Mouse (Mus musculus) ovary, postnatal 14 days (tissue): ENCODE data around the gene Unc93a2.
"Not testable (repeated sequence)": the region's sequence is repeated elsewhere in the genome, so short reads cannot be mapped to it uniquely, and the experiment has no call there.

Experiments
- DNase-seq: peaks from one replicate; pipeline ENCODE4 v3.0.0; 2022; ENCODE audit warnings: low spot score

The Unc93a2 gene

DNA sequence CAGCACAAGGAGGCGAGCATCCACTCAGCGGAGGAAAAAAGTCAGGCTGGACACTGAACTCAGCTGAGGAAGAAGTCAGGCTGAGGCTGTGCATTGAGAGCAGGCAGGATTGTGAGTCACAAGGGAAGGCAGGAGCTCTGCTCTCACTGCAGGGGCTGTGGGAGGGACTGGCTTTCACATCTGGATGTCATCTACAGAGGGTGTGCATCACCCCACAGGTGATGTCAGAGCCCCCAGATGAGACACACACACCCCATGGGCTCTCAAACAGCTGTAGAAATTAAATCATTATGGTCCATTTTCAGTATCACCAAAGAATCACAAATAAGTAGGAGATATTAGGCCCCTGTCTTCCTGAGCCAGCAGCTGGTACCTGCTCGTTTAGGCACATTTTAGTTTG lies at the start of gene Unc93a2:
TSS of gene Unc93a2 (minus strand) at position 101 of the 400 bp plus-strand sequence.
- not testable (repeated sequence) for DNase-seq

- not testable (repeated sequence) for DNase-seq
Observed at GRCm38 (mm10) chr17:7434121-7434520, 48.9 kb upstream of the Unc93a2 start.

GRCm38 (mm10) chr17:7430210-7430631 lies 45.0 kb upstream of the Unc93a2 start:
- DNase-seq: not testable (repeated sequence)

DNA sequence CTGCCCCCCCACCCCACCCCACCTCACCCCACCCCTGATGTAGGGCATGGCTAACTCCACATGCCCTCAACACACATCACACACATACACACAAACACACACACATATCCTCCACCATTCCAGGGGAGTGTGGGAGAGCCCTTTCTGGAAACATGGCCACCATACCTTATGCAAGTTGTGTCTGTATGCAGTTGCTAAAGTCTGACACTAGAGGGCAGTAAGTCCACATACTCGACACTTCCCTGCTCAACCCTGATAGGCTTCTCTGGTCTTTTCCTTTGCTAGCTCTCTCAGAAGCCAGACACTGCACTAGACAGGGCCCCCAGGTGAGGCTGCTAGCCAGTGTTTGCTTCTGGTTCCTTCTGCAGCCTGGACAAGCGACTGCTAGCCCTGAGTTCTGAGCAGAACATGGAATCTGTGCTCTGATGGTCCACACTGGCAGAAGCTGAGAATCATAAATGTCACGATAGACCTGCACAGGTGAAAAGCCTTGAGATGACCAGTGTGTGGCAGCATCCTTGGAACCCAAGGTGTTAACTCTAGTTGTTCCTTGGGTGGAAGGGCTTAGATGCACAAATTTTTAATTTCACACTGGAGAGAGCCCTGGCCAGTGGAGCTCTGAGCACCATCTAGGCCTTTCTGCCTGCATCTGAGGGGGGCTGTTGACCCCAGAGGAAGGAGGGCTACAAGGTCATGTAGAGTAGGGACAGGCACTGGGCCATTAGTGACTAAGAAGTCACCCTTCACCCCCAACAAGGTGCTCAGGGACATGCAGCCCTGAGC lies 35.1 kb upstream of the Unc93a2 start:
- not testable (repeated sequence) for DNase-seq

- DNase-seq: not testable (repeated sequence)
Observed at GRCm38 (mm10) chr17:7414601-7415310, 29.5 kb upstream of the Unc93a2 start.

DNA sequence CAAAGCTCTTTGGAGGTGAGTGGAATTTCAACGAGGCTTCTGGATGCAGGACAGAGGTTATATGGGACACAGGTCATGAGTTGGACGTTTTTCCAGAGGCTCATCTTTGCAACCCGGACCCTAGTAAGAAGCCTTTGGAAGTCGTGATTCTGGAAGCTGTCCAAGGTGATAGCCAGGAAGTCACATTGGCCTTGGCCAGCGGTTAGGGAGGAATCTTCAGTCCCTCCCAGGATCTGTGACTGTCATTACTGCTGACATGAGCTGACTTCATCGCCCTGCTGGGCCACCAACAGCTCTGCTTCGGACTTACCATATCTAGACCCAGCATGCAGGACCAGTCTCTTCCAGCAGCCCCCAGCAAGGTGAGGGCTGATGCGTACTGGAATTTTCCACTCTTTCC lies 28.1 kb upstream of the Unc93a2 start:
- DNase-seq: not testable (repeated sequence)

GRCm38 (mm10) chr17:7399770-7400169 lies 14.5 kb upstream of the Unc93a2 start:
- not testable (repeated sequence) for DNase-seq

- DNase-seq: not testable (repeated sequence)
Observed at GRCm38 (mm10) chr17:7398198-7398847, 13.1 kb upstream of the Unc93a2 start.

- DNase-seq: not testable (repeated sequence)
Observed at GRCm38 (mm10) chr17:7397079-7397478, 11.8 kb upstream of the Unc93a2 start.

DNA sequence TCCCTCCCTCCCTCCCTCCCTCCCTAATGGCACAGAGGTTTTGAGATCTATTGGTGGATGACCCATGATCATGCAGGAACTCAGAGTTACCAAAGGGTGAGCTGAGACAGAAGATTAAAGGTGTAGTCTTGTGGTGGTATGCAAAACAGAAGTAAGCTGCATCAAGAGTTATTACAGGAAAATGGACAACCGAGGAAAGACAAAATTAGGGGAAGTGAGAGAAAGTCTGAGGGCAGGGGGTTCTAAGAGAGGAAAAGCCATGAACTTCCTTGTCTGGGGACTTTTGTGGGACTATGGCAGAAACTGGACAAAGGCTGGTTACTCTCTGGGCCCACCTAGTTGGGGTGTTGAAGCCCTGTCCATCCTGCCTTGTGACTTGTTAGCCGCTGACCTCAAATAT lies 11.0 kb upstream of the Unc93a2 start:
- not testable (repeated sequence) for DNase-seq

- DNase-seq: not testable (repeated sequence)
Observed at GRCm38 (mm10) chr17:7395671-7396070, 10.4 kb upstream of the Unc93a2 start.

DNA sequence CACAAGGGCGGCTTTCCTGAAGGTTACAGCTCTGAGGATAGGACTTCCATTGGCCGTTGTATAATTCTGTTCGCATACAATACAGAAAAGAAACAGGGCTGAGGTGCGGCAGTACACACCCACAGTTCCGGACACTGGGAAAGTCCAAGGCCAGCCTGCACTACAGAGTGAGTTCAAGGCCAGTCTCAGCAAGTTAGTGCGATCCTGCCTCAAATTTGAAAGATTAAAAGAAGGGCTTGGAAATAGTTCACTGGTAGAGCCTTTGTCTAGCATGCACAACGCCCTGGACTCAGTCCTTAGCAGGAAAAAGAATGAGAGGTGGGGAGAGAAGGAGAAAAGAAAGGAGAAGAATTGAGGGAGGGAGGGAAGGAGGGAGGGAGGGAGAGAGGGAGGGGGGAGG lies 9.9 kb upstream of the Unc93a2 start:
- DNase-seq: not testable (repeated sequence)

DNA sequence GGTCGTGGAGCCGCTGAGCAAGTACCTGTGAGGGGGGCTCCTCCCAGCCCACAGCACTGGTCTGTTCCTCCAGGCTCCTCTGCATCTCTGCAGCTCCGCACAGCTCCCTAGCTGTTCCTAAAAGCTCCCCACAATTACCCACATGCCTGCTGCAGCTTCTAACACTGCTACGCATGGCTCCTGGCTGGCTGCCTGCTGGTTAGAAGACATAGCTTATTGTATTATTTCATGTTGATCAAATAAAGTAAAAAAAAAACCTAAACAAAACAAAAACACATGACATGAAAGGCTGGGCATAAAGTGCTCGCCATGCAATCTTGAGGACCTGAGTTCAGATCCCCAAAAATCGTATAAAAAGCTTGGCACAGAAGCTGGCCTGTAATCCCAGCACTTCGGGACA lies 4.6 kb upstream of the Unc93a2 start:
- not testable (repeated sequence) for DNase-seq

- DNase-seq: not testable (repeated sequence)
Observed at GRCm38 (mm10) chr17:7388958-7389356, 3.7 kb upstream of the Unc93a2 start.

- DNase-seq: not testable (repeated sequence)
Observed at GRCm38 (mm10) chr17:7388341-7388957, 3.2 kb upstream of the Unc93a2 start.

DNA sequence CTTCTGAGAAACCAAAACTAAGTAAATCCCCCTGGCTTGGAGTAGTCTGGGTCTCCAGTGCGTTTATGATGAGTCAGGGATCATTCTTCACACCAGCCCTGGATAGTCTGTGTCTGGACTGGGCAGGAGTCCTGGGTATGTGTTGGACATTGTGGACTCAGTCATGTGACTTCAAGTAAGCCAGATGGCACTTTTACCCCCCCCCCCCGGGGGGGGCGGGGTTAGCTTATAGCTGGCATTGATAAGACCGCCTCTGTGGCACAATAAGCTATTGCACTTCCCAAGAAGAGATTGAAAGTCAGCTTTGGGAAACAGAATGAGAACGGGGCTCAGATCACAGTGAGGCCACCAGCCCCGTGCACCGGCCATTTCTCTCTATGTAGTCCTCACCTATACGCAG lies 752 bp upstream of the Unc93a2 start:
- DNase-seq: not testable (repeated sequence)

- DNase-seq: not testable (repeated sequence)
Observed at GRCm38 (mm10) chr17:7383167-7384143, 1.8 kb downstream of the Unc93a2 start.

DNA sequence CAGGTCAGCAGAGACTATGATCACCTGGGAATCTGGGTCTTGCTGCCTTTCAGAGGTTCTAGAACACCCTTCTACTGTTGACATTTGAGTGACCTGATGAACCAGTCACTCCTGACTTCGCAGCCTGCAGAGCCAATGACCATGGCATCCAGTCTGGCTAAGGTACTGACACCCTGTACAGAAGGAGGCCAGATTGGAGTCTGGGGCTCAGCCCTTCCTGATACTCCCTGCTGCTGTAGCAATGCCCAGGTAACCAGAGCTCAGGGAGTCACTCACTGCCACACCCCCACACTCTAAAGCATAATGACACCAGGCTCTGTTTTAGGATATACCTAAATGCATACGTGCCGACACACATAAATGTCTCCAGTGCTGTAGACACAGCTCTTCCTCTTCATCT lies 2.6 kb downstream of the Unc93a2 start:
- DNase-seq: not testable (repeated sequence)

- not testable (repeated sequence) for DNase-seq
Observed at GRCm38 (mm10) chr17:7377907-7378306, 7.4 kb downstream of the Unc93a2 start.

DNA sequence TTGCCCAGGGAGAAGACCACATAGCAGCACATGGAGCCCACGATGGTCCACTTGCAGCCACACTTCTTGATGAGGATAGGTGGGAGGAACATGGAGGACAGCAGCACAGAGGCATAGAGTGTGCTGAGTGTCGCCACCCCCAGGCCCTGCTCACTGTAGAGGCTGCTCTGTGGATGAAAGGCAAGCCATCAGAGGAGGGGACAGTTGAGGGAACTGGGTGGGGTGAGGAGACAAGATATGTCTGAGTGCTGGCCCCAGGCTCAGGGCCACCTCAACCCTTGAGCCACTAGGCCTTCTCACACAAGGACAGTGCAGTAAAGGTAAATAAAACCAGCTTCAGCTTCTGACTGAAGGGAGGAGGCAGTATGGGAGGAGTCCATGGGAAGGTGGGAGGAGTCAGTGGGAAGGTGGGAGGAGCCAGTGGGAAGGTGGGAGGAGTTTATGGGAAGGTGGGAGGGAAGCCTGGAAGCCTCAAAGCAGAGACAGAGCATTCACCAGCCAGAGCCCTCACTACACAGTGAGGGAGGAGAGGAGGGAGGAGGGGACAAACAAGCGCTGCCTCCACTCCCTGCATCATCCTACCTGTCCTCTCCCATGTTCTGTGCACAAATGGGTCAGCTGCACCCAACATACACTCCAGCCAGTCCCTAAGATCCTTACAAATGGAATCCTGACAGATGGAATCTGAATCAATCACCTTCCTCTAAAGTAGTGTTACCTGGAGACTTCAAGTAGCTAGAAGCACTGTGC lies 8.1 kb downstream of the Unc93a2 start:
- not testable (repeated sequence) for DNase-seq
